Mouse (Mus musculus) heart, postnatal 0 days (tissue): Measurements from ENCODE around the gene Adamtsl4.

Experiments
- CTCF ChIP-seq: IDR thresholded peaks from 2 replicates; pipeline ENCODE4 v1.5.1; 2016; ENCODE audit warnings: antibody characterized with exemption, control low read depth, low read depth
- EP300 ChIP-seq: IDR thresholded peaks from 2 replicates; pipeline ENCODE4 v1.6.1; 2016; ENCODE audit warnings: antibody characterized with exemption, low read depth

- TF ChIP-seq CTCF (no peak), EP300 (no peak)
These were observed 2.0 kb downstream of the Adamtsl4 start for GRCm38 (mm10) chr3:95685701-95686100.
